Comparison of ENCODE assay signal across 8 mouse cellular contexts in genomic region chr6:88140264-88140663, GRCm38 (mm10). TPM values are rescaled to one million over a fixed set of nuclear protein-coding genes. Genes with fewer than 3 reads are reported as not detected.
A peak's percentile ranks its signal among the peaks of the same experiment; 100 is the strongest.
DNase-seq lines count a peak whose midpoint lies in the region; ATAC-seq lines count a peak whose summit lies in the region.

No protein-coding gene starts in this region.

- ATAC-seq in midbrain, embryonic 16.5 days, result peak; percentile 57; the same call in 1 of the 2 replicates
- no peak for ATAC-seq in midbrain, embryonic 13.5 days

- no peaks in the 10 kb centered on the region for H3K9me3 ChIP-seq in midbrain, embryonic 16.5 days (replicated peaks; ENCODE audit: control insufficient read depth, low read length, poor library complexity, severe bottlenecking)
- no peaks in the 10 kb centered on the region for H3K9me3 ChIP-seq in midbrain, embryonic 13.5 days

- H3K4me3 ChIP-seq in midbrain, embryonic 16.5 days (ENCODE audit: low read depth, low read length), result no peak overlapping the region
- no peak overlapping the region for H3K4me3 ChIP-seq in midbrain, embryonic 13.5 days (replicated peaks)

- H3K4me2 ChIP-seq in midbrain, embryonic 16.5 days (ENCODE audit: low read length), result no peak overlapping the region
- no peak overlapping the region for H3K4me2 ChIP-seq in midbrain, embryonic 13.5 days (replicated peaks)

- no peak overlapping the region for H3K27ac ChIP-seq in midbrain, embryonic 16.5 days (ENCODE audit: low read length)
- H3K27ac ChIP-seq in midbrain, embryonic 13.5 days, result no peak overlapping the region

- DNase-seq in gastrocnemius, postnatal 25 days, result peak; percentile 55
- peak; percentile 68 to 81 for DNase-seq in left cerebral cortex, adult 18-20 months (ENCODE audit: low spot score in 2 of 2)
- peak; percentile 80 for DNase-seq in right cerebral cortex, postnatal 14 days
- DNase-seq in testis, postnatal 10 days (ENCODE audit: low spot score), result no peak
- DNase-seq in natural killer cell, adult 2 months (ENCODE audit: low spot score in 2 of 2), result no peak
- no peak for DNase-seq in liver

- H3K27me3 ChIP-seq in midbrain, embryonic 16.5 days (ENCODE audit: control insufficient read depth, insufficient read depth, low read depth, low read length), result no peaks in the 10 kb centered on the region
- 0 out of 2 replicates have a peak, but pooled peaks cover 3% of the 10 kb centered on the region for H3K27me3 ChIP-seq in midbrain, embryonic 13.5 days

- 66% methylated on average over 8 of the region's 8 CpGs for WGBS in midbrain, embryonic 16.5 days
- 72% methylated on average over 8 of the region's 8 CpGs for WGBS in midbrain, embryonic 13.5 days

- H3K36me3 ChIP-seq in midbrain, embryonic 16.5 days (ENCODE audit: control insufficient read depth, insufficient read depth, low read length), result no peaks in the 10 kb centered on the region
- no peaks in the 10 kb centered on the region for H3K36me3 ChIP-seq in midbrain, embryonic 13.5 days

- H3K4me1 ChIP-seq in midbrain, embryonic 16.5 days (ENCODE audit: control insufficient read depth, insufficient read depth, low read length), result peaks cover 5% of the 10 kb centered on the region; the same call in 1 of the 2 replicates
- peaks cover 14% of the 10 kb centered on the region for H3K4me1 ChIP-seq in midbrain, embryonic 13.5 days (replicated peaks)

- H3K9ac ChIP-seq in midbrain, embryonic 16.5 days (ENCODE audit: low read depth, low read length), result no peak overlapping the region
- no peak overlapping the region for H3K9ac ChIP-seq in midbrain, embryonic 13.5 days (replicated peaks)

RNA-seq across cellular contexts. Expression of gene Gata2, which starts 53.4 kb away (rescaled TPM):
- 13.0 and 15.0 TPM in 2 replicates for polyA plus RNA-seq in midbrain, embryonic 16.5 days (2015; fragmentation: Nextera tagmentation; extraction: Ambion mirVana)
- 25.7 and 38.1 TPM in 2 replicates for polyA plus RNA-seq in midbrain, embryonic 13.5 days (2015; fragmentation: Nextera tagmentation; extraction: Ambion mirVana)
- 1 to 10 TPM; 4.4 to 6.3 TPM for total RNA-seq in gastrocnemius, postnatal 25 days (2021)
- 1 to 10 TPM; 6.1 to 6.8 TPM for total RNA-seq in left cerebral cortex, adult 18-20 months (2021)

RNA-seq across cellular contexts. Expression of gene Rpn1, which starts 56.0 kb away (rescaled TPM):
- polyA plus RNA-seq in midbrain, embryonic 16.5 days (2015; fragmentation: Nextera tagmentation; extraction: Ambion mirVana), result 321 and 328 TPM in 2 replicates
- 257 TPM in 2 replicates for polyA plus RNA-seq in midbrain, embryonic 13.5 days (2015; fragmentation: Nextera tagmentation; extraction: Ambion mirVana)
- total RNA-seq in gastrocnemius, postnatal 25 days (2021), result 10 to 100 TPM; 67.1 to 71.0 TPM
- total RNA-seq in left cerebral cortex, adult 18-20 months (2021), result 100 to 1,000 TPM; 174 to 187 TPM

Comparison
In these comparisons a context has a peak if more than half of its experiments do, and no peak if none do; other contexts are left out.
1. DNase-seq: peak in gastrocnemius, postnatal 25 days (single experiment), left cerebral cortex, adult 18-20 months (2 of 2) and right cerebral cortex, postnatal 14 days (single experiment); none in testis, postnatal 10 days (single experiment), natural killer cell, adult 2 months (0 of 2) and liver (single experiment).